Mouse (Mus musculus) thymus, postnatal 25 days (tissue): ENCODE data around the gene Alk.

Source experiments
- DNase-seq: peaks from one replicate; pipeline ENCODE4 v3.0.0; 2022

Gene Alk

GRCm38 (mm10) chr17:72009836-72010235, 594.6 kb downstream of the Alk start:
- no peak for DNase-seq

DNA sequence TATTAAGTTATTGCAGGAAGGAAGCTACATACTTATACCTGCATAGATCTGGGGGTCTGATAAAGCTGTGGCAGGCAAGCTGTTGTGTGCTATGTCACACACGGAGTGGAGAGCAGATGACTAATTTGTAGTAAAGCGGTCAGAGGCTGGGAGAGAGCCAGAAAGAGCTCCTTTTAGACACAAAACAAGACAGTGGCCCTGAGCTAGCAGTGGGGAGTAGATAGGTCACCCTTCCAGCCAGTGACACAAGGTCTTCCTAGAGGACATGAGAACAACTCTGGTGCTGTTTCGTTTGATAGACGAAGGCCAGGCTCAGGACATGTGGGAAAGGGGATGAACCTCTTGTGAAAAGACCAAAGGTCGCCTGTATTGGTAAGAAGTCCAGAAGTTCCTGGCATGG, 596.0 kb downstream of the Alk start:
- DNase-seq, result no peak

- DNase-seq, result no peak
Observed at GRCm38 (mm10) chr17:72005365-72005764, 599.1 kb downstream of the Alk start.

DNA sequence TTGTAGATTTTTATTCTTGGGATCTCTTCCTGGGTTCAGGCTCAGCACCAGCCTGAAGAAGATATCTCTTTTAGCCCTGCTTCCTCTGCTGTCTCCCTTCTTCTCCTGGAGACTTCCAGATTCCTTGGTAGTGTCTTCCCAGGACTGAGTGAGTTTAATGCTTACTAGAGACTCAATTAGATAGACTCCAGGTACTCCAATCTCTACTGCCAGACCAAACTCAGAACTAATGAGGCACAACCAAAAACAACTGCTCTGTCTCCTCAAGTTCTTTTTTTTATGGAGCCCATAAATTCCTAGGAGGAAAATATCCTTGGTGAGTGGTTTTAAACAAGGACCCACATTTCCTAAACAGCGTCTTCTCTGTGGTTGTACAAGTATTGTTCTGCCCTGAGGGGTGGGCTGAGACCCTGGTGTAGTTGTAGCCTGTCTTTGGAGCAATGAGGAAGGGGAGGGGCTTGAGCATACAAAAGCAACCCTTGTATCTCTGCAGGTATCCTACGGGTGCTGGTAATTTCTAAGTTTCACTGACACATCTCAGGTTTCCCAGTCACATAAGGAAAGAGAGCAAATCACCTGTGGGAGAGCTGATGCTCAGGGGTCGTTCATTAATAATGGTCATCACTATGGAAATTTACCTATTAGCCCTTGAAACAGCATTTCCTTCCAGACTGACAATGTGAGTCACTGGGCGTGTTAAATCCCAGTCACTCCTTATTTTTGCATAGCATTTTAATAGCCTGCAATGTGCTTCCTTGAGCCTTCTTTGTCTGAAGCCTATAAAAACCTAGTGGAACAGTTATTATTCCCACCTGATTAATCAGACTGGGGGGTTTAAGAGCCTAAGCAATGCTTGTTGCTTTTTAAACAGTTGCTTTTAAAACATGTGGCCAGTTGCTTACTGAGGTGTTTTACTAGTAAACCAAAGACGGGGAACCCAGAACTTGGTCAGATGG, 604.6 kb downstream of the Alk start:
- no peak for DNase-seq

DNA sequence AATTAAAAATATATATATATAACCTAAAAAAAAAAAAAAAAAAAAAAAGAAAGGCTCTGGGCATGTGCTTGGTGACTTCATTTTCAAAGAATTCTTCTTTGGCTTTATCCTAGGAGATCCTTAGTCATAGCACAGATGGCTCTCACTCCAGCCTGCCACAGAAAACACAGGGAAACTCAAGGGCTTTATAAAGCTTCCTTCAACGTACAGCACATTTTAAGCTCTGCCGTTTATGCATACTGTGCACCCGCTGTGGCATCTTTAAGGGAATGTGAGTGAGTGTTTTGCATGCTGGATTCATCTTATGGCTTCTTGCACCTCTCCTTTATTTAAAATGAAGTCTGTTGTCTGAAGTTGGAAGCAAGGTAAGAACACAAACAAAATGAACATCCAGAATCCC, 606.7 kb downstream of the Alk start:
- no peak for DNase-seq

- no peak for DNase-seq
Observed at GRCm38 (mm10) chr17:71995539-71995938, 608.9 kb downstream of the Alk start.

DNA sequence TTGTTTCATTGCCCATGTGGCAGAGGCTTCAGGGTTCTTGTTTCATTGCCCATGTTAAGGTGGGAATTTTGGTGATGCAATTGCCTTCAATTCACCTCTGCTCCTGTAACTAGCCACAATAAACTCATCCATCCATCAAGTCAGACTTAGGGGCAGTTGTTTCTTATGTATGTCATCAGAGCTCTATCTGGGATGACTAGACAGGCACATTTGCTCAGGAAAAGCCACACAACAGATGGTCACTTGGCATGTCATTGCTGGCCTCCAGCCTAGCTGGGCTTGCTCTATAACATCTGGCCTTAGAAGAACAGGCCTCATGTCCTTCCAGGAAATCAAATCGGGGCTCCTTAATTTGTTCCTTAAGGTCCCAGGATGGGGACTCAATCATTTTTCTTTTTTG, 610.3 kb downstream of the Alk start:
- no peak for DNase-seq

DNA sequence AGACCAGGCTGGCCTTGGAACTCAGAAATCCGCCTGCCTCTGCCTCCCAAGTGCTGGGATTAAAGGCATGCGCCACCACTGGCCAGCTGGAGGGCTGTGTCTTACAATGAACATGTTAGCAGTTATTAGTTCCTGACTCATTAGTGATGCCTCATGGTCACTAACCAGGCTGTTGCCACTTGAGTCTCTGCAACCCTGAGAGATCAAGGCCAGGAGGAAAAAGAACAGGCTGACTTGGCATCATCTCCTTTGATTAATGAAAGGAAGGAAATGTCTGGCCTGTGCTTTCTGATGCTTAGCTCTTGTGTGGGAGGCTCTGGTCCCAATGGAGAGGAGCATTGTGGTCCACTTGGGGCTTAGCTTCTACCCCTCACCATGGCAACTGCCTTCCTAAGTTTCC, 611.4 kb downstream of the Alk start:
- DNase-seq, result no peak

GRCm38 (mm10) chr17:71991260-71991659, 613.2 kb downstream of the Alk start:
- no peak for DNase-seq

DNA sequence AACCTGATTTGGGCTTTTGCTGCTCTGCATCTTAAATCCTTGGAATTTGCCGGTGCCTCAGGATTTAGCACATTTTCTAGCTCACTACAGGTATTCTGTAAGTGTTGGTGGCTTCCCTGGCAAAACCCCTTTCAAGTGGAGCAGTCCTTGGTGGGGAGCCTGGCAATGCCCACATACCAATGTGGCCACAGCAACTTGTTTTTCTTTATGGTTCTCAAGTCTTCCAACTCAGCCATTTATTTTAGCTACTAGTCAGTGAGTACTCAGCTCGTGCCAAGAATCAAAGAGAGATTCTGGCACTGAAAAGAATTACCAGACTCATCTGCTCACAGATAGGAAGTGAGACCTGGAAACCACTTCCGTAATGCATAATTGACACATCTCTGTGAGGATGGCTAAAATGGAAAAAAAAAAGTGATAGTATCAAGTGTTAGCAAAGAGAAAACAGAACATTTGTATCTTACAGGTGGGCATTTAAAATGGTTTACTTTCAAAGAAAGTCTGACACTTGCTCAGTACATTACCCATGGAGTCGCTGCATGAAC, 614.2 kb downstream of the Alk start:
- DNase-seq, result no peak

GRCm38 (mm10) chr17:71988736-71989569, 615.5 kb downstream of the Alk start:
- no peak for DNase-seq

DNA sequence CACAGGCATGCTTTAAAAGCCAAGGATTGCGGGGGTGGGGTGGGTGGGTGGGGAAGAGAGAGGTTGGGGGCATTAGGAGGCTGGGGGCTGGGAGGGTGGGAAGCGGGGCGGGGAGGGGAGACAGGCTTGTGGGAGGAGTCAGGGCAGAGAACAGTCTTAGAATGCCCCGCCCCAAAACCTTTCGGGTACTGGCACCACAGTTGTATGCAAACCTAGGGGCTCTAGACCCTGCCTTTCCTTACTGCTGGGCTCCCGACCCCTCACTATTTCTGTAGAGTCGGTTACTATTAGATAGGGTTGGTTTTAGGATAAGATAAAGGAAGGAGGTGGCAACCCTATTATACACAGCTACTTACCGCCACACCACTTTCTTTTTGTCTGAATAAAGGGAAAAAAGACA, 617.4 kb downstream of the Alk start:
- peak; percentile 8 for DNase-seq

DNA sequence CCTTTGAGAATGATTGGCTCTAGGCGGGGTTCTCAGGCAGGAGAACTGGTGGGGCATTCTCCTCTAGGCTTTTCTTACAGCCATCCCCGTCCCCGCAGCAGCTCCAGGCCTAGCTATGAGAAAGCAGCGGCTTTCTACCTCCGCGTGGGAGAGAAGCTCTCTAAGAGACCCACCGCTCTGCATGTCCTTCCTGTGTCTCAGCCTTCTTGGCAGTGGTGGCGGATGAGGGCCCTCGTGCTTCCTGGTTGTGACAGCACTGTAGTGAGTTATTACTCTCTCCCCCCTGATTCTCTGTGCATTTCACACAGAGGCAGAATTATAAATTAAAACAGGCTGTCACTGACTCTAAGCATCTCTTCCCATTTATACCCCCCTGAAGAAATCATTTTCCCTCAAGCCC, 618.0 kb downstream of the Alk start:
- DNase-seq, result peak; percentile 49

GRCm38 (mm10) chr17:71981177-71981576, 623.2 kb downstream of the Alk start:
- DNase-seq, result no peak

GRCm38 (mm10) chr17:71980518-71981145, 623.8 kb downstream of the Alk start:
- no peak for DNase-seq

GRCm38 (mm10) chr17:71979137-71979536, 625.3 kb downstream of the Alk start:
- DNase-seq, result no peak

- DNase-seq, result no peak
Observed at GRCm38 (mm10) chr17:71976661-71977060, 627.8 kb downstream of the Alk start.

DNA sequence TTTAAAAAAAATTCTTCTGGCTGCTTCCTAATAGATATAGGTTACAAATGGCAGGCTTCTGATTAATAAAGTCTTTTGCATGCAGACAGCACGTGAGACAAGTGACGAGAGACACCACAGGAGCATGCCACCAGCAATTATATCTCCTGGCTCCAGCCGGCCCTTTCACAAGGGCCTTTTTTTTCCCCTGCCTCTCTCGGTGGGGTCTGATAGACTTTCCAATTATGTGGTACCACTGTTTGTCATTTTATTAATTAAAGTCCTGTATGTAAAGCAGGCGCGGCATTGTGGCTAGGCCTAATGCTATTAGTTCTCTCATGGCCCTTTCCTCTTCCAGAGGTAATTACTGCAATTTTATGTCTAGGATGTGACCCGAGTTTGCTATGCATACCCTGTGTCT, 630.7 kb downstream of the Alk start:
- no peak for DNase-seq

GRCm38 (mm10) chr17:71967356-71967755, 637.1 kb downstream of the Alk start:
- no peak for DNase-seq

DNA sequence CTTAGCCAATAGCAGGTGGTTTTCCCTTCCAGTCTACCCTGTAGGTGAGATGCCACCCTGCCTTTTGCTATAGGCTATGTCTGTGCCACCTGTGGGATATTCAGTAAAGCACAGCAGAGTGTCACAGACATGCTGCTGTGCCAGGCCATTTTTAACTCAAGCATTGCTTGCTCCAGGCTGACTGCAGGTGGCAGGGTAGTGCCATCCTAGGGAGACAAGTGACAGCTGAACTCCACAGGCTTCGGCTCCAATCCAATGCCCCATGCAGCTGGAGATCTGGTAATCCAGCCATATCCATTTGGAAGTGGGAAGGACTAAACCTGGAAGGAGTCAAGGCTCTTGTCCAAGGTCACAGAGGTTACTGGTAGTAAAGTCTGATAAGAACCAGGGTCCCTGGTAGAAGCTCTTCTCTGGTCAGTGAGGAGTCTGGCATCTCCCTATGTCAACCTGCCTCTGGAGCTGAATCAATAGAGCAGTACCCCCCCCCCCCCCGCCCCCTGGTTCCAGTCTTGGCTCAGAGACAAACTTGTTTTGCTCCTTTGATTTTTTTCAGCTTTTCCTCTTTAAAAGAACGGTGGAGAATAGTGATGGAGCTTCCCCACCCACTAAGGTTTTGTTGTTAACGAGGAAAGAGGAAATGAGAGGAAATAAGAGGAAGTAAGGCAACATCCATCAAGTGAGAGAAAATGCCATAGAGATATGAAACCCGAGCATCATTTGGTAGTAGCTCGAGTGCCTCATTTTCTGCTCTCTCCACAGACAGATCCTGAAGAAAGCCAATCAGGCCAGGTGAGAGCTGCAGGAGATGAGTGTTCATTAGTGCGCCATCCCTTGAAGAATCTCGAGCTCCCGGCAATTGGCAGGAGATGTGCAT, 638.5 kb downstream of the Alk start:
- DNase-seq, result peak; percentile 16

DNA sequence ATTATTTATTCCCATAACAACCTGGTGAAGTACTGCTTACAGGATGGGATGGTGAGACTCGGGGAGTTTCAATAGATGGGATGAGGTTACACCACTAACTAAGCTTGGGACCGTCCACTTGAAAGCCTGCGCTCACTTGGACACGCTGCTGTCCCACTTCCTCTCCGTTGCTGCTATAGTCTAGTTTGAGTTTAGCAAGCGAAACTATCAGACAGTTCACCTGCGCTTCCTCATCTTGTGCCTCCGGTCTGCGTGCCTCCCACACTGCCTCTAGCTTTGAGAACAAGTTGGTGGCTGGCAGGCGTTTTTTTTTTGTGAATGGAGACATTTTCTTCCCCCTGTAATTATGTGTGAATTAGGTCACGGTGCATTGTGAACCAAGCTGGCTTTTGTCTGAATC, 639.8 kb downstream of the Alk start:
- DNase-seq, result no peak

- no peak for DNase-seq
Observed at GRCm38 (mm10) chr17:71962746-71963145, 641.7 kb downstream of the Alk start.
